Mouse (Mus musculus) cerebellum, adult 2 months (tissue): ENCODE measurements at regions not wholly inside any gene's neighbourhood (a gene's known extent, or its start where the extent isn't known, plus 50 kb on each side); places are given as distances from the start of the nearest gene placed in this dataset.

Experiments used
- CTCF ChIP-seq: fragments of 200-500 bp; IDR thresholded peaks from 2 replicates; pipeline ENCODE4 v1.5.1; 2011; ENCODE audit warnings: low read depth, mild to moderate bottlenecking, control low read depth, low read length, moderate library complexity, borderline replicate concordance; ENCODE audit not compliant: insufficient read depth
- POLR2A ChIP-seq: fragments of 200-500 bp; IDR thresholded peaks from 2 replicates; pipeline ENCODE4 v1.6.1; 2011; ENCODE audit warnings: low read length, control low read depth, borderline replicate concordance; ENCODE audit not compliant: insufficient read depth

- TF ChIP-seq CTCF: no peak
- TF ChIP-seq POLR2A: no peak
Measured at GRCm38 (mm10) chr6:143293648-143294047, 126.6 kb downstream of the Etnk1 start.
